Mouse (Mus musculus) liver, embryonic 12.5 days (tissue): Measurements from ENCODE around the gene Tmem178b. TPM values are rescaled to one million over a fixed set of nuclear protein-coding genes. Genes with fewer than 3 reads are reported as not detected.

ENCODE experiments used
- ATAC-seq: fragments of 200-750 bp; cut with Nextera tagmentation; 2 replicates; pipeline ENCODE4 v1.8.0; 2017; ENCODE audit warnings: moderate number of reproducible peaks, mild to moderate bottlenecking, moderate library complexity
- H3K27ac ChIP-seq: fragments of 300-500 bp; sonication (generic); 2 replicates; pipeline ENCODE4 v1.5.1; 2016; ENCODE audit warnings: mild to moderate bottlenecking
- H3K27me3 ChIP-seq: fragments of 300-500 bp; sonication (generic); replicated peaks from 2 replicates; pipeline ENCODE4 v1.6.1; 2016; ENCODE audit warnings: mild to moderate bottlenecking, moderate library complexity
- H3K36me3 ChIP-seq: fragments of 300-500 bp; sonication (generic); 2 replicates; pipeline ENCODE4 v1.6.1; 2016; ENCODE audit warnings: mild to moderate bottlenecking, moderate library complexity
- H3K4me1 ChIP-seq: fragments of 300-500 bp; sonication (generic); 2 replicates; pipeline ENCODE4 v1.6.1; 2016
- H3K4me2 ChIP-seq: fragments of 300-500 bp; sonication (generic); 2 replicates; pipeline ENCODE4 v1.6.1; 2016; ENCODE audit warnings: mild to moderate bottlenecking, moderate library complexity
- H3K4me3 ChIP-seq: fragments of 300-500 bp; sonication (generic); 2 replicates; pipeline ENCODE4 v1.5.1; 2016; ENCODE audit warnings: mild to moderate bottlenecking, moderate library complexity
- H3K9ac ChIP-seq: fragments of 300-500 bp; sonication (generic); 2 replicates; pipeline ENCODE4 v1.6.1; 2016; ENCODE audit warnings: mild to moderate bottlenecking, moderate library complexity
- H3K9me3 ChIP-seq: fragments of 300-500 bp; sonication (generic); replicated peaks from 2 replicates; pipeline ENCODE4 v1.6.1; 2016; ENCODE audit warnings: mild to moderate bottlenecking, moderate library complexity
- WGBS: fragments of 180-500 bp; shearing (Covaris S2); methylation state at CpG from one replicate; pipeline ENCODE4 v1.1.7; 2016; ENCODE audit not compliant: insufficient replicate concordance; 5-methylcytosine and 5-hydroxymethylcytosine counted together
- polyA plus RNA-seq: library from polyadenylated mRNA; unstranded; fragments of >200 nt; fragmentation: Nextera tagmentation; extraction: Ambion mirVana; gene quantifications from 2 replicates; pipeline ENCODE4 v1.2.1, GENCODE M21; 2016

Gene Tmem178b
- polyA plus RNA-seq, 1 experiment from 2014 or later, result not detected

DNA sequence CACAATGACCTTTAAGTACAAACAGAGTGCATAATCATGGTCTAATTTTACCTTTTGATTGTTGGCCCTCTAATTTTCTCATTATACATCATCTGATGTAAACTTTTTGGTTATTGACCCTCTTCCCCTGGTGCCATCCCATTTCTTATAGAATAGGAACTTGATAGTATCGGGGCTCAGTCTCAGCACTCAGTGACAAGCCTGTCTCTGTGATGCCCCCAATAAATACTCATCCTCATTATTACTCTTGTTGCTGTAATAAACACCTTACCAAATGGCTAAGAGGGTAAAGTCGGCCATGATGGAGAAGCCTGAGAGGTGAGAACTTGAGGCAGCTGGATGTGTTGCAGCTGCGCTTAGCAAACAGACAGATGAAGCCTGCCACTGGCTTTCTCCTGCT lies 63.5 kb downstream of the Tmem178b start:
- Histone ChIP-seq H3K36me3 (no peaks in the 10 kb centered on the region), H3K4me1 (no peaks in the 10 kb centered on the region), H3K4me2 (no peak overlapping the region), H3K9ac (no peak overlapping the region), H3K27me3 (no peaks in the 10 kb centered on the region), H3K4me3 (no peak overlapping the region), H3K9me3 (no peaks in the 10 kb centered on the region), H3K27ac (no peak overlapping the region)
- WGBS, result 46% methylated on average over 3 of the region's 3 CpGs
- no peak for ATAC-seq

GRCm38 (mm10) chr6:39940920-39941319 lies 67.8 kb downstream of the Tmem178b start:
- H3K27me3 ChIP-seq, result no peaks in the 10 kb centered on the region
- no peak overlapping the region for H3K27ac ChIP-seq
- 83% methylated on average over 7 of the region's 7 CpGs for WGBS
- no peaks in the 10 kb centered on the region for H3K9me3 ChIP-seq
- no peak for ATAC-seq
- H3K4me3 ChIP-seq, result no peak overlapping the region
- no peak overlapping the region for H3K4me2 ChIP-seq
- no peaks in the 10 kb centered on the region for H3K4me1 ChIP-seq
- no peak overlapping the region for H3K9ac ChIP-seq
- no peaks in the 10 kb centered on the region for H3K36me3 ChIP-seq

DNA sequence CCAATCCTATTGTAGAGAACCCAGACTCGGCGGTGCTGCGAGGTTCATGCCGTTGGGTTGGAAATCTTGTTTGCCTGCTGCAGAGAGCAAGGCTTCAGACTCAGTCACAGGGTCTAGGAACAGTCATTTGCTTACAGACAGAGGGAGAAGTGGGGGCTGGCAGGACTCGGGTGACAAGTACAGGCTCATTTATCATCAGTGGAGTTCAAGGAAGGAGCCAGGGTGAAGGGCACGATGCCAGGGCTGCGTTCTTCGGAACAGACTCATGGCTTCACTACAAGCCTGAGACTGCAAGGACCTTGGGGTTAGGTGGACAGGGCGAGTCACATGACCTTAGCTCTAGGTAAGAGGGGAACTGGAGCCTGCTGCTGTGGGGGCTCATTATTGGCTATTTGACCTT lies 71.8 kb downstream of the Tmem178b start:
- H3K4me1 ChIP-seq, result no peaks in the 10 kb centered on the region
- 60% methylated on average over 9 of the region's 9 CpGs for WGBS
- no peaks in the 10 kb centered on the region for H3K36me3 ChIP-seq
- no peak for ATAC-seq
- H3K4me3 ChIP-seq, result no peak overlapping the region
- no peaks in the 10 kb centered on the region for H3K27me3 ChIP-seq
- no peak overlapping the region for H3K27ac ChIP-seq
- H3K9me3 ChIP-seq, result no peaks in the 10 kb centered on the region
- no peak overlapping the region for H3K9ac ChIP-seq
- H3K4me2 ChIP-seq, result no peak overlapping the region

- no peaks in the 10 kb centered on the region for H3K27me3 ChIP-seq
- 49% methylated on average over 5 of the region's 5 CpGs for WGBS
- H3K9me3 ChIP-seq, result no peaks in the 10 kb centered on the region
- H3K36me3 ChIP-seq, result no peaks in the 10 kb centered on the region
- H3K4me2 ChIP-seq, result no peak overlapping the region
- no peak overlapping the region for H3K4me3 ChIP-seq
- ATAC-seq, result no peak
- no peak overlapping the region for H3K9ac ChIP-seq
- no peaks in the 10 kb centered on the region for H3K4me1 ChIP-seq
- H3K27ac ChIP-seq, result no peak overlapping the region
Observed at GRCm38 (mm10) chr6:39945670-39946440, 72.8 kb downstream of the Tmem178b start.

DNA sequence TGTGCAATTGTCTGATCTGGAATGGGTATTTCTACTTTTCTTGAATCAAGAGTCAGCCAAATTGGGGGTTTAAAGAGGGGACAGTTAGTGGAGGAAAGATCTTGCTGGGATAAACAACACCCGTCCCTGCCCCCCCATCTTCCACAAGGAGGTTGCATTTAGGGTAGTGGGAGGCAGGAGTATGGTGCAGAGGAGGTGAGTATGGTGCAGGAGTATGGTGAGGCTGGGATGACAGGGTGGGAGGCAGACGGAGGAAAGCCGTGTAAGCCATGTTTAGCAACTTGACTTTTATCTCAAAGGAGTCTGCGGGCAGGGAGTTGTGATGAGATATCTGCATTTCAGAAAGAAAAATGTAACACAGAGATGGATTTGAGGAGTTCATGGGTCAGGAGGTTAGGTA lies 73.5 kb downstream of the Tmem178b start:
- Histone ChIP-seq H3K9ac (no peak overlapping the region), H3K27ac (no peak overlapping the region), H3K36me3 (no peaks in the 10 kb centered on the region), H3K27me3 (no peaks in the 10 kb centered on the region), H3K4me2 (no peak overlapping the region), H3K9me3 (no peaks in the 10 kb centered on the region), H3K4me1 (no peaks in the 10 kb centered on the region), H3K4me3 (no peak overlapping the region)
- 60% methylated on average over 4 of the region's 4 CpGs for WGBS
- ATAC-seq, result no peak

- Histone ChIP-seq H3K9me3 (no peaks in the 10 kb centered on the region), H3K4me3 (no peak overlapping the region), H3K4me2 (no peak overlapping the region), H3K4me1 (no peaks in the 10 kb centered on the region), H3K9ac (no peak overlapping the region), H3K27me3 (no peaks in the 10 kb centered on the region), H3K27ac (no peak overlapping the region), H3K36me3 (no peaks in the 10 kb centered on the region)
- no peak for ATAC-seq
- 64% methylated on average over 5 of the region's 5 CpGs for WGBS
Observed at GRCm38 (mm10) chr6:39953951-39954350, 80.9 kb downstream of the Tmem178b start.

DNA sequence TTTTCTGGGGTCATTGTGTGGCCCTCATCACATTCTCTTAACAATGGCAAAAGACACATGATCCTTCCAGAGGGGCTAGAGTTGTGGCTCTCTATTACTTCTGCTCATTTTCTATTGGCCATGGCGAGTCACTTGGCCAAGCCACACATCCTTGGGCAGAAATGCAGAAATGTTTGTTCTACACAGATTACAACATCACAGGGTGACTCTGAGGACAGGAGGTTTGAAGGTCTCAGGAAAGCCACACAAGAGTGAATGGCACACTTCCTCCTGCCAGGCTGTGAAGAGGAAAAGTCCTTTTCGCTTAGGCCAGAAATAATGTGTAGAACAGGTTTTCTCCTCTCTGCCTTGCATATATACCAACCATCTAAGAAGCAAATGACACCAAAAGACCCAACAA lies 82.1 kb downstream of the Tmem178b start:
- Histone ChIP-seq H3K9me3 (no peaks in the 10 kb centered on the region), H3K4me3 (no peak overlapping the region), H3K27ac (no peak overlapping the region), H3K9ac (no peak overlapping the region), H3K4me1 (no peaks in the 10 kb centered on the region), H3K4me2 (no peak overlapping the region), H3K27me3 (no peaks in the 10 kb centered on the region), H3K36me3 (no peaks in the 10 kb centered on the region)
- WGBS, result 53% methylated on average over 2 of the region's 2 CpGs
- ATAC-seq, result no peak

- H3K9ac ChIP-seq, result no peak overlapping the region
- no peak for ATAC-seq
- 56% methylated on average over 4 of the region's 4 CpGs for WGBS
- no peaks in the 10 kb centered on the region for H3K36me3 ChIP-seq
- no peak overlapping the region for H3K4me2 ChIP-seq
- no peak overlapping the region for H3K27ac ChIP-seq
- no peaks in the 10 kb centered on the region for H3K9me3 ChIP-seq
- H3K27me3 ChIP-seq, result no peaks in the 10 kb centered on the region
- H3K4me1 ChIP-seq, result no peaks in the 10 kb centered on the region
- H3K4me3 ChIP-seq, result no peak overlapping the region
Observed at GRCm38 (mm10) chr6:39964606-39965005, 91.5 kb downstream of the Tmem178b start.

- H3K27me3 ChIP-seq, result no peaks in the 10 kb centered on the region
- ATAC-seq, result no peak
- no peaks in the 10 kb centered on the region for H3K9me3 ChIP-seq
- H3K27ac ChIP-seq, result no peak overlapping the region
- no peak overlapping the region for H3K4me2 ChIP-seq
- no peaks in the 10 kb centered on the region for H3K36me3 ChIP-seq
- no peak overlapping the region for H3K4me3 ChIP-seq
- no peak overlapping the region for H3K9ac ChIP-seq
- H3K4me1 ChIP-seq, result no peaks in the 10 kb centered on the region
Observed at GRCm38 (mm10) chr6:39970281-39970680, 97.2 kb downstream of the Tmem178b start.

DNA sequence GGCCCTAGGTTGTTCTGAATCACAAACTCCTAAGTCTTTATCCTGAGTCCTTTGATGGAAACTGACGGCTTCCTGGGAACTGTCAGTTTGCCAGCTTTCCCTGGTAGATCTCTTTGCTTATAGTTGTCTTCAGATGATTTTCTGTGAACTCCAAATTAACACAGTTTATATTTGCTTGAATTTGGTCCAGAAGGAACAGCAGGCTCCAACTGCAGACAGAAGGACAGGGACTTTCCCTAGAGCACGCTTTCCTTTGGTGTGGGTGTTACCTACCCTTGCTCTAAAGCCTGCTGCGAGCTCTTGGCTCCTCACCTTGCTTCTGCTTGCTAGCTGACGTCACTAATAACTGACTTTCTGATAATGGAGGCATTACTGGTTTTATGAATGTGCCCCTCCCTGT lies 105.9 kb downstream of the Tmem178b start:
- Histone ChIP-seq H3K9me3 (no peaks in the 10 kb centered on the region), H3K4me2 (no peak overlapping the region), H3K27me3 (no peaks in the 10 kb centered on the region), H3K4me3 (no peak overlapping the region), H3K9ac (no peak overlapping the region), H3K36me3 (no peaks in the 10 kb centered on the region), H3K27ac (no peak overlapping the region), H3K4me1 (no peaks in the 10 kb centered on the region)
- ATAC-seq, result no peak
- 59% methylated on average over 4 of the region's 4 CpGs for WGBS

- WGBS, result 63% methylated on average over 4 of the region's 4 CpGs
- Histone ChIP-seq H3K4me2 (no peak overlapping the region), H3K9me3 (no peaks in the 10 kb centered on the region), H3K4me3 (no peak overlapping the region), H3K4me1 (no peaks in the 10 kb centered on the region), H3K27ac (no peak overlapping the region), H3K36me3 (no peaks in the 10 kb centered on the region), H3K27me3 (no peaks in the 10 kb centered on the region), H3K9ac (no peak overlapping the region)
- ATAC-seq, result no peak
Observed at GRCm38 (mm10) chr6:39990772-39991171, 117.7 kb downstream of the Tmem178b start.

DNA sequence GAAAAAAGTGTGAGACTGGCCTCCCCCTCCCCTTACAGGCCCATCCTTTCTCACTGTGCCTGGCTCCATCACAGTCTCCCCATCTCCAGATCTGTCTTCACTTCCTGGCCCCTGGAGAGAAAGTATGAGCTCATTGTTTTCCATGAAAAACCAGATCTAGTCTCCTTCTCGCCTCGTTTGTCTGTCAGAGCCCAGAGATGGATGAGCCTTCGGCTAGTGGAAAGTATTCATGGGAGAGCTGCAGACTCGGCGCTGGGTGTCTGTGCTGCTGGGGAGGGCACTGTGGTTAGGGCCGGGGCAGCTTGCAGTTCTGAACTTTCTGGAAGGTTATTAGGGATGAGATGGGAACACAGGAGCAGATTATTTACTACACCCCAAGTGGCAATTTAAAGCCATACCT lies 118.9 kb downstream of the Tmem178b start:
- Histone ChIP-seq H3K4me2 (no peak overlapping the region), H3K9ac (no peak overlapping the region), H3K4me1 (no peaks in the 10 kb centered on the region), H3K27me3 (no peaks in the 10 kb centered on the region), H3K4me3 (no peak overlapping the region), H3K9me3 (no peaks in the 10 kb centered on the region), H3K27ac (no peak overlapping the region), H3K36me3 (no peaks in the 10 kb centered on the region)
- WGBS, result 39% methylated on average over 6 of the region's 6 CpGs
- ATAC-seq, result no peak
